Mouse (Mus musculus): Measurements from ENCODE around the gene Gm7971.
"Not testable (repeated sequence)": the region's sequence is repeated elsewhere in the genome, so short reads cannot be mapped to it uniquely, and the experiment has no call there.

Gene Gm7971

DNA sequence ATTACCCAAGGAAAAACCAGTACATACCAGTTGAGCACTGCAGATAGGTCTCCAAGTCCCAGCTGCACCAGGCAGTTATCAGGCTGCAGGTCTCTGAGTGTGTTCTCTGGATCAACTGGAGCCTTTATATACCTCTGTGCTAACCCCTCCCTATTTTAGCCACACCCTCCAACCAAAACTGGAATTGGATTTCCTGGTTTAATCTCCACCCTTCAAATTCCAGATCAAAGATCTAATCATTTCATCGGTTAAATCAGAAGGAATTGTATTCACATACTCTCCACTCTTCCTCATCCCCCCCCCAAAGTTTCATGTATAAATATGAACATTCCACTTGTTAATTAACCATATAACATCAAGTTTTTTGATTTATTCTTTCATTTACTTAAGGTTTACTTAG, at the start of gene Gm7971:
Gm7971 (minus strand) TSS at position 101 of the 400 bp plus-strand sequence.
- DNase-seq = not testable (repeated sequence)
